Mouse (Mus musculus) forebrain, embryonic 15.5 days (tissue): ENCODE results near the gene Fam208b. TPM values are rescaled to one million over a fixed set of nuclear protein-coding genes. Genes with fewer than 3 reads are reported as not detected.
"Not testable (repeated sequence)": the region's sequence is repeated elsewhere in the genome, so short reads cannot be mapped to it uniquely, and the experiment has no call there.

ENCODE experiments used
- ATAC-seq: fragments of 200-750 bp; cut with Nextera tagmentation; replicated peaks from 2 replicates; pipeline ENCODE4 v1.8.0; 2017; ENCODE audit warnings: mild to moderate bottlenecking, moderate TSS enrichment, moderate library complexity
- H3K27ac ChIP-seq: fragments of 300-500 bp; sonication (generic); replicated peaks from 2 replicates; pipeline ENCODE4 v1.5.1; 2015; ENCODE audit warnings: mild to moderate bottlenecking, inconsistent platforms
- H3K27me3 ChIP-seq: fragments of 300-500 bp; sonication (generic); 2 replicates; pipeline ENCODE4 v1.6.1; 2015; ENCODE audit warnings: inconsistent platforms
- H3K36me3 ChIP-seq: fragments of 300-500 bp; sonication (generic); 2 replicates; pipeline ENCODE4 v1.6.1; 2015; ENCODE audit warnings: mild to moderate bottlenecking, inconsistent platforms
- H3K4me1 ChIP-seq: fragments of 300-500 bp; sonication (generic); 2 replicates; pipeline ENCODE4 v1.6.1; 2015; ENCODE audit warnings: inconsistent platforms
- H3K4me2 ChIP-seq: fragments of 300-500 bp; sonication (generic); replicated peaks from 2 replicates; pipeline ENCODE4 v1.6.1; 2015; ENCODE audit warnings: mild to moderate bottlenecking, inconsistent platforms
- H3K4me3 ChIP-seq: fragments of 300-500 bp; sonication (generic); 2 replicates; pipeline ENCODE4 v1.5.1; 2015; ENCODE audit warnings: mild to moderate bottlenecking, inconsistent platforms
- H3K9ac ChIP-seq: fragments of 300-500 bp; sonication (generic); replicated peaks from 2 replicates; pipeline ENCODE4 v1.6.1; 2015; ENCODE audit warnings: mild to moderate bottlenecking, inconsistent platforms
- H3K9me3 ChIP-seq: fragments of 300-500 bp; sonication (generic); 2 replicates; pipeline ENCODE4 v1.6.1; 2016; ENCODE audit warnings: inconsistent platforms
- WGBS: fragments of 180-500 bp; shearing (Covaris S2); methylation state at CpG from one replicate; pipeline ENCODE4 v1.1.7; 2015; ENCODE audit warnings: mixed read lengths; 5-methylcytosine and 5-hydroxymethylcytosine counted together
- polyA plus RNA-seq: library from polyadenylated mRNA; unstranded; fragments of >200 nt; fragmentation: Nextera tagmentation; extraction: Ambion mirVana; gene quantifications from 2 replicates; pipeline ENCODE4 v1.2.1, GENCODE M21; 2015

Gene Fam208b
- polyA plus RNA-seq, 1 experiment from 2014 or later: 21.3 TPM

DNA sequence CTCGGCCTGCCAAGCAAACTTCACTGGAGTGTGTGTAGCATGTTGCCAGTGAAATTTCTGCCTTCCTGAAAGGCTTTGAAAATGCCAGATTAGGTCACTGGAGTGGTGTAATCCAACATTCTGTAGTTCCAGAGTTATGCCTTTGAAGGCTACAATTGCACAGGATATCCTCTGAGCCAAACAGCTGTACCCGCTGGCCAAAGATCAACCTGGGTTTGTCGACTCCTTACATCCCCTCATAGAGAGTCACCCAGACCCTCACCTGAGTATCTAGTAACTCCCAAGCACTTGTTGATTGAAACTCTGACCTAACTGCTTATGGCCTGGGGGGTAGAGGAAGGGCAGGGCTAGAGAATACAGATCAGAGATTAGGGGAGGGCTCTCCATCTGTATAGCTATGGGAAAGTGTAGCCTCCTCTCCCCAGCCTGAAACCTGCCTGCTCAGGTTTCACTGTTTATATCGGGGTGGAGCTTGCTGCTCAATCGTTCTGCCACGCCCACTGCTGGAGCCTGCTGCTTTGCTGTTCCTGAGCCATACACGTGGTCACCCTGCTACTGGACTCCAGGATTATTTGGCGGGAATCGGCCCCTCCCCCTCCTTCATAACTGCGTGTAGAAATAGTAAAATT is 79.1 kb downstream of the Fam208b start:
- no peak overlapping the region for H3K9ac ChIP-seq
- H3K36me3 ChIP-seq: no peaks in the 10 kb centered on the region
- no peaks in the 10 kb centered on the region for H3K9me3 ChIP-seq
- no peaks in the 10 kb centered on the region for H3K27me3 ChIP-seq
- no peak overlapping the region for H3K4me2 ChIP-seq
- WGBS: 70% methylated on average over 10 of the region's 10 CpGs
- no peak for ATAC-seq
- H3K4me3 ChIP-seq: no peak overlapping the region
- H3K4me1 ChIP-seq: 0 out of 2 replicates have a peak, but pooled peaks cover under 1% of the 10 kb centered on the region
- H3K27ac ChIP-seq: no peak overlapping the region

DNA sequence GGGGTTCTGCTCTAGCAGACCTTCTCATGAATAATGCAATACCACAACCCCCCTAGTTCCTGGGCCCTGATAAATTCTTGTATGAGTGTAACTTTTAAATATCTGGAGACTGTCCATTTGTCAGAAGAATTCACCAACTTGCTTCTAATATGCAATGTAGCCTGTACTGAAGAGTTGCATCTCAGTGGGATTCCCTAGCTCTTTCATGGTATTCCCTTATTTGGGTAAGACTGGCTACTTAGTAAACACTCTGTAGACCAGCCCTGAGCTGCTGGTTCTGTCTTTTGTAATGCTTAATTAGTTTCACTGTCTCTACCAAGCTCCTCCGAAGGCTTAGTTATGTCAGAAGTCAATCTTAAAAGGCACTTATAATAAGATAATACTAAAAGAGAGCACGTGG is 79.7 kb downstream of the Fam208b start:
- 48% methylated on average over 2 of the region's 2 CpGs for WGBS
- H3K9me3 ChIP-seq, H3K27me3 ChIP-seq, H3K9ac ChIP-seq, H3K4me2 ChIP-seq, ATAC-seq, H3K4me1 ChIP-seq, H3K4me3 ChIP-seq, H3K36me3 ChIP-seq, H3K27ac ChIP-seq: not testable (repeated sequence)

DNA sequence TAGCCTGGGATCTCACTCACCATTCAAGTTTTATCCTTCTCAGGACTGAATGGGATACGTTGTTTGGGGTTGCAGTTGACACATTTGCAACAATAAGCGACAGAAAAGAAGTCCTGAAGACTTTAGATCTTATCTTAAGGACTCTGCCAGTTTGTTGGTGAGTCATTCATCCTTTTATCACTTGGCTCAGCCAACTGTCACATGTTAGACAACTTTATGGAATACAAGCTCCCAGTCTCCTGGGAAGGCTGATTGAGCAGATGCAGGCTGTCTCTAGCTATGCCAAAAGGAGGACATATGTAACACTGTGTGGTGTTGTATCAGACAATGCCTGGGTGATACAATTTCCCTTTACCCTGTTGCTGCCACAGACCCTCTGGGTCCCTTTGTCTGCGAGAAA is 80.5 kb downstream of the Fam208b start:
- no peak for ATAC-seq
- H3K4me2 ChIP-seq: no peak overlapping the region
- 0 out of 2 replicates have a peak, but pooled peaks cover 2% of the 10 kb centered on the region for H3K4me1 ChIP-seq
- H3K27ac ChIP-seq: no peak overlapping the region
- no peaks in the 10 kb centered on the region for H3K36me3 ChIP-seq
- H3K27me3 ChIP-seq: no peaks in the 10 kb centered on the region
- H3K4me3 ChIP-seq: no peak overlapping the region
- 63% methylated on average over 3 of the region's 3 CpGs for WGBS
- H3K9me3 ChIP-seq: no peaks in the 10 kb centered on the region
- H3K9ac ChIP-seq: no peak overlapping the region

DNA sequence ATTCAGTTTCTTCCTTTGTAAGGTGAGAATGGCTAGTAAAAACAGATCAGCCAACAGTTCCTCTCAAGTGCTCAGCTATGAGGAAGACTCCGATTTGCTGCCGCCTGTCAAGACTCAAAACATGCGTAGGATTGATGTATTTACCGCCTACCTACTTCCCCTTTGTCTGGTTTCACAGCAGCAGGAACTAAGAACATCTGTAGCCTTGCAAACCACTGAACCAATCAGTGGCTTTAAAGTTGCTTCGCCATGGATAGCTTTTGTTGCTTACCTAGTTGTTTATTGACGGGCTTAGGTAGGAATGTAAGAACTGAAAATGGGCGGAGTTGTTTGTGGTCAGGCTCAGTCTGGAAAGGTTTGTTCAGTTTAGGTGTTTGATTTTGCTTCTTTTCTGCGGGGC is 84.6 kb downstream of the Fam208b start:
- no peak for ATAC-seq
- peaks cover 11% of the 10 kb centered on the region; the same call in 1 of the 2 replicates for H3K4me1 ChIP-seq
- 81% methylated on average over 8 of the region's 8 CpGs for WGBS
- H3K27ac ChIP-seq: no peak overlapping the region
- no peak overlapping the region for H3K4me2 ChIP-seq
- H3K9ac ChIP-seq: no peak overlapping the region
- no peak overlapping the region for H3K4me3 ChIP-seq
- H3K36me3 ChIP-seq: no peaks in the 10 kb centered on the region
- no peaks in the 10 kb centered on the region for H3K9me3 ChIP-seq
- no peaks in the 10 kb centered on the region for H3K27me3 ChIP-seq

DNA sequence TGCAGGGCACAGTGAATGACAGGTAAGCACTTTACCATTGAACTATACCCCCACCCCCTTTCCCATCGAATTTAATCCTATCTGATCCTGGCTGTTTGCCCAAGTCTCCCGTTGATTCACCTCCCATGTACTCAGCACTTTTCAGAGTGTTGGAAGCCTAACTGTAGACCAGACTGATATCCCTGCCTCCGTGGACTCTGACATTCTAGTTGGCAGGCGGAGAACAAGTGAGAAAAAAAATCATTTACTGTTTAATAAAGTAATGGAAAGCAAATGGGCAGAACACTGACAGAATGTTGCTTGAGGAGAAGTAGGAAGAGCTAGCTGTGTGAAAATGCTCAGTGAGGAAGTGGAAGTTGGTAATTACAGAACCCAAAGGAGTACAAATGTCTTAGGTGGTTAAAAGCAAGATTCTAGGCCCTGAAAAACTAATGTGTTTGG is 85.3 kb downstream of the Fam208b start:
- Histone ChIP-seq H3K36me3 (no peaks in the 10 kb centered on the region), H3K9me3 (no peaks in the 10 kb centered on the region), H3K27ac (no peak overlapping the region), H3K4me1 (peaks cover 11% of the 10 kb centered on the region; the same call in 1 of the 2 replicates), H3K27me3 (no peaks in the 10 kb centered on the region), H3K9ac (no peak overlapping the region), H3K4me2 (no peak overlapping the region), H3K4me3 (no peak overlapping the region)
- no peak for ATAC-seq
- WGBS: 37% methylated on average over 4 of the region's 4 CpGs

DNA sequence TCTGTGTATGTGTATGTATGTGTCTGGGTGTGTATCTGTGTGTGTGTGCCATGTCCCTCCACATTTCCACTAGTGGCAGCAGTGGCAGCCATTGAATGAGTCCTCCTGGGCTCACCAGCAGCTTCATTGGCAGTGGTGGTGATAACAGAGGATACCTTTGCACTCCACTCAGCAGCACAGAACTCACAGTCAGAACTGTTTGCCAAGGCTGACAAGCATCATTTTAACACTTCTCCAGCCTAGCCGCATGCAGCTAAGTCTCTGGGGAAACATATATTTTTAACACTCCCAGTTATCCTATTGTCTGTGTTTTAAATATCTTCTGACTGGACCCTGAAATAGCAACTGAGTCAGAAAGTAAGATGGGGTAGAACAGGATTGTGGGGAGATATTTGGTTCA is 87.0 kb downstream of the Fam208b start:
- H3K27me3 ChIP-seq: no peaks in the 10 kb centered on the region
- H3K27ac ChIP-seq: no peak overlapping the region
- H3K9me3 ChIP-seq: no peaks in the 10 kb centered on the region
- H3K4me3 ChIP-seq: no peak overlapping the region
- H3K4me1 ChIP-seq: peaks cover 11% of the 10 kb centered on the region; the same call in 1 of the 2 replicates
- no peak overlapping the region for H3K4me2 ChIP-seq
- ATAC-seq: no peak
- H3K36me3 ChIP-seq: no peaks in the 10 kb centered on the region
- H3K9ac ChIP-seq: no peak overlapping the region
- WGBS: 85% methylated on average over 1 of the region's 1 CpGs

DNA sequence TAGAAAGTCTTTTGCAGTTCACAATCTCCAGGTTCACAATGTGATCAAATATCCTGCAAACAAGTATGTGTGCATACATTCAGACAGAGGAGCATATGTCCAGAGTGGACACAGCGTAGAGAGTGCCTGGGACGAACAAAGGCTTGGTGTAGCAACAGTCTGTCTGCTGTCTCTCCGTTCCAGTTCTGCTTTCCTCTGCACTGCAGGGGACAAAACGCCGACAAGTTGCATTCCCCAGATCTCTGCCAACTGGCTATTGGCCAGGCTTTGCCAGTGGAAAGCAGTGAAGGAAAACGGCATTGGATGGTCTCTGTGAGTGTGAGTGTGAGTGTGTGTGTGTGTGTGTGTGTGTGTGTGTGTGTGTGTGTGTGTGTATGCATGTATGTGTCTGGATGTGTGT is 87.4 kb downstream of the Fam208b start:
- H3K4me1 ChIP-seq: peaks cover 11% of the 10 kb centered on the region; the same call in 1 of the 2 replicates
- no peak overlapping the region for H3K4me3 ChIP-seq
- H3K27ac ChIP-seq: no peak overlapping the region
- WGBS: 28% methylated on average over 6 of the region's 6 CpGs
- no peaks in the 10 kb centered on the region for H3K36me3 ChIP-seq
- no peak overlapping the region for H3K9ac ChIP-seq
- H3K4me2 ChIP-seq: no peak overlapping the region
- H3K27me3 ChIP-seq: no peaks in the 10 kb centered on the region
- no peaks in the 10 kb centered on the region for H3K9me3 ChIP-seq
- no peak; the same call in 1 of the 2 replicates for ATAC-seq

DNA sequence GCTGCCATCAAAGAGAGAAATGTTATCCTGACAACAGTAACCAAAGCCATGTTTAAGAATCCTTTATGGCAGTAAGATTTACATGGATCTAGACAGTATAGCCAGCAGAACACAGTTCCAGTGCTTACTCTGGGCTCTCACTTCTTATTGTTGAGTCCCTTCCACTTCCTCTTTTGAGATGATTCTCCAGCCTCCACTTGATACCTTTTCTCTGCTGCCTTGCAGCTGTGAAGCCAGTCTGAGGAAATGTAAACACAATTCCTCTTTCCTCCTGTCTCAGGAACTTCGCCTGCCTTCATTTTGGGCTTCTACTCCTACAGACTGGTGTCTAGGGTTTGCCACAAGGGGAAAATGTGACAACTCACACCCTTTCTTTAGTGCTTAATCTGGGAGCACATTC is 90.9 kb downstream of the Fam208b start:
- H3K27ac ChIP-seq, H3K9me3 ChIP-seq, H3K36me3 ChIP-seq, H3K4me2 ChIP-seq, H3K4me3 ChIP-seq, H3K4me1 ChIP-seq, H3K9ac ChIP-seq, ATAC-seq, H3K27me3 ChIP-seq: not testable (repeated sequence)
- 60% methylated on average over 1 of the region's 1 CpGs for WGBS

DNA sequence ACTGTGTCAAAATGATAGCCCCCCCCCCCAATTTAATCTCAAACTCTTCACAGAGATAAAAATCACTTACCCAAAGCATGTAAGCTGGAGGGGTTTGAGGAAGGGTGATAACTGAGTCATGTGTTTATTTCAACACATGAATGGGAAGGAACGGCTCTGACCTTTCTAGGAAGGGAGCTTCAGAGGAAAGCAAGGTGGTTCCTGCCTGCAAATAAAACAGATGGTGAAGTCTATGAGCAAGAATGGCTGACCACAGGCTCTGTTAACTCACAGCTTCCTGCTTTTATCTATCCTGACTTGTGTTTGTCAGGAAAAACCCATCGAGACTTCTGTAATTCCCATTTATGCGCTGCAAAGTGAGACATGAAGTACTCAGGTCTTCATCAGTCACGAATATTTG is 91.6 kb downstream of the Fam208b start:
- not testable (repeated sequence) for H3K4me1 ChIP-seq, H3K36me3 ChIP-seq, H3K27ac ChIP-seq, H3K27me3 ChIP-seq, H3K9me3 ChIP-seq, H3K4me2 ChIP-seq, H3K9ac ChIP-seq, ATAC-seq, H3K4me3 ChIP-seq
- WGBS: 79% methylated on average over 4 of the region's 4 CpGs

Other genes with a start within 250 kb of the Fam208b start
- gene Gdi2, start 73.0 kb downstream of the Fam208b start, polyA plus RNA-seq: 417 and 427 TPM in 2 replicates
- 13.1 and 17.6 TPM in 2 replicates for gene Asb13, start 22.9 kb upstream of the Fam208b start, polyA plus RNA-seq
- gene Calml3, start 193.2 kb upstream of the Fam208b start, polyA plus RNA-seq: not detected in 2 replicates
- gene Calm4, start 226.6 kb upstream of the Fam208b start, polyA plus RNA-seq: not detected in 2 replicates
- not detected in 2 replicates for gene Calm5, start 243.1 kb upstream of the Fam208b start, polyA plus RNA-seq